Mouse (Mus musculus) lung, postnatal 0 days (tissue): ENCODE results near the gene Snf8.

Experiments used
- CTCF ChIP-seq: IDR thresholded peaks from 2 replicates; pipeline ENCODE4 v1.5.1; 2016; ENCODE audit warnings: antibody characterized with exemption, mild to moderate bottlenecking
- EP300 ChIP-seq: IDR thresholded peaks from 2 replicates; pipeline ENCODE4 v1.6.1; 2016; ENCODE audit warnings: antibody characterized with exemption, mild to moderate bottlenecking, control low read depth

DNA sequence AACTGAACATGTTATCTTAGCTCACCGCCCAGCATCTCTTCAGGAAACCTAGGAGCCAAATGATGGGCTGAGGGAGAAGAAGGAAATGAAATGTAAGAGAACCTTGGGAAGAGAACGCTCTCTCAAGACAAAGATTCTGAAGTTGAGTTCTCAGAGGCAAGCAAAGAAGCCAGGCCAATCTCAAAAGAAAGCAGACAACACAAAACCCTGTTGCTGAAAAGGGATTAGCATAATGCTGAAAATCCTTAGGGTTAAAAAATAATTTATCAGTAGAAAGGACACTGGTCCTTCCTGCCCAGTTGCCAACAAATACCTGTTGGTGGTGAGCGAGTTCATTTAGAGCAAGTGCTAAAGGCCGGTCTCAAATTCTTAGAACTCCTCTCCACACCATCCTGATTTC is 44.3 kb upstream of the Snf8 start:
- no peak for TF ChIP-seq CTCF
- TF ChIP-seq EP300 = no peak
